Mouse (Mus musculus): ENCODE measurements around the gene Tbc1d13. TPM values are rescaled to one million over a fixed set of nuclear protein-coding genes. Genes with fewer than 3 reads are reported as not detected.
A peak's percentile ranks its signal among the peaks of the same experiment; 100 is the strongest.
"Not testable (repeated sequence)": the region's sequence is repeated elsewhere in the genome, so short reads cannot be mapped to it uniquely, and the experiment has no call there.

The Tbc1d13 gene
- polyA plus RNA-seq, 1 experiment from 2014 or later = 11.0 TPM

- peaks cover 7% of the 10 kb centered on the region for H3K36me3 ChIP-seq (replicated peaks; ENCODE audit: control insufficient read depth, insufficient read depth, low read depth, low read length)
- H3K27me3 ChIP-seq (ENCODE audit: control insufficient read depth, insufficient read depth, low read length) = no peaks in the 10 kb centered on the region
- no peak overlapping the region for H3K4me2 ChIP-seq (ENCODE audit: low read depth, low read length)
- no peak for ATAC-seq (replicated peaks; ENCODE audit: insufficient number of reproducible peaks, low FRiP score, low TSS enrichment, low read depth)
- H3K9me3 ChIP-seq (replicated peaks; ENCODE audit: control insufficient read depth, low read length) = no peaks in the 10 kb centered on the region
- no peak overlapping the region for H3K9ac ChIP-seq (replicated peaks; ENCODE audit: low read length)
- no peaks in the 10 kb centered on the region for H3K4me1 ChIP-seq (ENCODE audit: control insufficient read depth, insufficient read depth, low read length)
- H3K4me3 ChIP-seq (ENCODE audit: low read depth, low read length) = no peak overlapping the region
- DNase-seq (ENCODE audit: low spot score) = no peak
- no peak overlapping the region for H3K27ac ChIP-seq (replicated peaks; ENCODE audit: low read depth, low read length)
- 82% methylated on average over 8 of the region's 8 CpGs for WGBS
Measured at GRCm38 (mm10) chr2:30152616-30153015, 19.1 kb downstream of the Tbc1d13 start.

- H3K9ac ChIP-seq (replicated peaks; ENCODE audit: low read length); ATAC-seq (replicated peaks; ENCODE audit: insufficient number of reproducible peaks, low FRiP score, low TSS enrichment, low read depth): not testable (repeated sequence)
- 89% methylated on average over 6 of the region's 10 CpGs for WGBS
Measured at GRCm38 (mm10) chr2:30159871-30160270, 26.3 kb downstream of the Tbc1d13 start.

GRCm38 (mm10) chr2:30161809-30162208, 28.3 kb downstream of the Tbc1d13 start:
- Histone ChIP-seq H3K27ac (replicated peaks; ENCODE audit: low read depth, low read length) (no peak overlapping the region), H3K4me3 (ENCODE audit: low read depth, low read length) (no peak overlapping the region), H3K36me3 (replicated peaks; ENCODE audit: control insufficient read depth, insufficient read depth, low read depth, low read length) (no peaks in the 10 kb centered on the region), H3K9me3 (replicated peaks; ENCODE audit: control insufficient read depth, low read length) (peaks cover 5% of the 10 kb centered on the region; the same call in 1 of the 2 replicates), H3K4me2 (ENCODE audit: low read depth, low read length) (no peak overlapping the region), H3K4me1 (ENCODE audit: control insufficient read depth, insufficient read depth, low read length) (no peaks in the 10 kb centered on the region), H3K9ac (replicated peaks; ENCODE audit: low read length) (no peak overlapping the region), H3K27me3 (ENCODE audit: control insufficient read depth, insufficient read depth, low read length) (no peaks in the 10 kb centered on the region)
- no peak for ATAC-seq (replicated peaks; ENCODE audit: insufficient number of reproducible peaks, low FRiP score, low TSS enrichment, low read depth)
- DNase-seq (ENCODE audit: low spot score) = peak; percentile 75

More at GRCm38 (mm10) chr2:30159871-30160270, 26.3 kb downstream of the Tbc1d13 start:
- not testable (repeated sequence) for H3K4me2 ChIP-seq (ENCODE audit: low read depth, low read length); H3K27ac ChIP-seq (replicated peaks; ENCODE audit: low read depth, low read length); DNase-seq (ENCODE audit: low spot score); H3K4me3 ChIP-seq (ENCODE audit: low read depth, low read length); H3K4me1 ChIP-seq (ENCODE audit: control insufficient read depth, insufficient read depth, low read length); H3K9me3 ChIP-seq (replicated peaks; ENCODE audit: control insufficient read depth, low read length); H3K36me3 ChIP-seq (replicated peaks; ENCODE audit: control insufficient read depth, insufficient read depth, low read depth, low read length); H3K27me3 ChIP-seq (ENCODE audit: control insufficient read depth, insufficient read depth, low read length)

- H3K4me1 ChIP-seq (ENCODE audit: control insufficient read depth, insufficient read depth, low read length) = no peaks in the 10 kb centered on the region
- H3K36me3 ChIP-seq (replicated peaks; ENCODE audit: control insufficient read depth, insufficient read depth, low read depth, low read length) = no peaks in the 10 kb centered on the region
- no peak overlapping the region for H3K4me3 ChIP-seq (ENCODE audit: low read depth, low read length)
- ATAC-seq (replicated peaks; ENCODE audit: insufficient number of reproducible peaks, low FRiP score, low TSS enrichment, low read depth) = no peak
- H3K27me3 ChIP-seq (ENCODE audit: control insufficient read depth, insufficient read depth, low read length) = no peaks in the 10 kb centered on the region
- H3K4me2 ChIP-seq (ENCODE audit: low read depth, low read length) = no peak overlapping the region
- H3K9me3 ChIP-seq (replicated peaks; ENCODE audit: control insufficient read depth, low read length) = peaks cover 7% of the 10 kb centered on the region; the same call in 1 of the 2 replicates
- no peak overlapping the region for H3K9ac ChIP-seq (replicated peaks; ENCODE audit: low read length)
- WGBS = 57% methylated on average over 9 of the region's 9 CpGs
- H3K27ac ChIP-seq (replicated peaks; ENCODE audit: low read depth, low read length) = no peak overlapping the region
- no peak for DNase-seq (ENCODE audit: low spot score)
Measured at GRCm38 (mm10) chr2:30164340-30164932, 30.9 kb downstream of the Tbc1d13 start.

GRCm38 (mm10) chr2:30166677-30167076, 33.1 kb downstream of the Tbc1d13 start:
- Histone ChIP-seq H3K27ac (replicated peaks; ENCODE audit: low read depth, low read length) (no peak overlapping the region), H3K9ac (replicated peaks; ENCODE audit: low read length) (no peak overlapping the region), H3K36me3 (replicated peaks; ENCODE audit: control insufficient read depth, insufficient read depth, low read depth, low read length) (no peaks in the 10 kb centered on the region), H3K4me1 (ENCODE audit: control insufficient read depth, insufficient read depth, low read length) (no peaks in the 10 kb centered on the region), H3K4me3 (ENCODE audit: low read depth, low read length) (no peak overlapping the region), H3K27me3 (ENCODE audit: control insufficient read depth, insufficient read depth, low read length) (no peaks in the 10 kb centered on the region), H3K4me2 (ENCODE audit: low read depth, low read length) (no peak overlapping the region), H3K9me3 (replicated peaks; ENCODE audit: control insufficient read depth, low read length) (peaks cover 7% of the 10 kb centered on the region; the same call in 1 of the 2 replicates)
- 63% methylated on average over 4 of the region's 4 CpGs for WGBS
- ATAC-seq (replicated peaks; ENCODE audit: insufficient number of reproducible peaks, low FRiP score, low TSS enrichment, low read depth) (no peak), DNase-seq (ENCODE audit: low spot score) (no peak)

GRCm38 (mm10) chr2:30171371-30171996, 37.9 kb downstream of the Tbc1d13 start, which contains the start of gene Endog:
Gene Endog, plus strand, starts transcription at chr2:30171493.
- H3K9ac ChIP-seq (replicated peaks; ENCODE audit: low read length) = peak within 1 kb of the TSS; percentile 69
- H3K9me3 ChIP-seq (replicated peaks; ENCODE audit: control insufficient read depth, low read length) = peaks cover 6% of the 10 kb centered on the region; the same call in 1 of the 2 replicates
- 0% methylated on average over 70 of the region's 75 CpGs for WGBS
- H3K4me3 ChIP-seq (ENCODE audit: low read depth, low read length) = peak within 1 kb of the TSS; percentile 68
- H3K4me1 ChIP-seq (ENCODE audit: control insufficient read depth, insufficient read depth, low read length) = no peaks in the 10 kb centered on the region; the same call in 1 of the 2 replicates
- H3K36me3 ChIP-seq (replicated peaks; ENCODE audit: control insufficient read depth, insufficient read depth, low read depth, low read length) = peaks cover 9% of the 10 kb centered on the region
- no peaks in the 10 kb centered on the region for H3K27me3 ChIP-seq (ENCODE audit: control insufficient read depth, insufficient read depth, low read length)
- DNase-seq (ENCODE audit: low spot score) (peak; percentile 83), ATAC-seq (replicated peaks; ENCODE audit: insufficient number of reproducible peaks, low FRiP score, low TSS enrichment, low read depth) (peak; percentile 95)
- H3K4me2 ChIP-seq (ENCODE audit: low read depth, low read length) = peak within 1 kb of the TSS; percentile 98
- H3K27ac ChIP-seq (replicated peaks; ENCODE audit: low read depth, low read length) = peak within 1 kb of the TSS; percentile 65

GRCm38 (mm10) chr2:30171997-30172382, 38.4 kb downstream of the Tbc1d13 start:
- Histone ChIP-seq H3K4me2 (ENCODE audit: low read depth, low read length) (peak overlapping the region; percentile 98), H3K27me3 (ENCODE audit: control insufficient read depth, insufficient read depth, low read length) (no peaks in the 10 kb centered on the region), H3K9ac (replicated peaks; ENCODE audit: low read length) (peak overlapping the region; percentile 69), H3K36me3 (replicated peaks; ENCODE audit: control insufficient read depth, insufficient read depth, low read depth, low read length) (peaks cover 10% of the 10 kb centered on the region), H3K4me1 (ENCODE audit: control insufficient read depth, insufficient read depth, low read length) (no peaks in the 10 kb centered on the region; the same call in 1 of the 2 replicates), H3K9me3 (replicated peaks; ENCODE audit: control insufficient read depth, low read length) (peaks cover under 1% of the 10 kb centered on the region; the same call in 1 of the 2 replicates), H3K4me3 (ENCODE audit: low read depth, low read length) (peak overlapping the region; percentile 68), H3K27ac (replicated peaks; ENCODE audit: low read depth, low read length) (no peak overlapping the region)
- WGBS = 3% methylated on average over 19 of the region's 19 CpGs
- ATAC-seq (replicated peaks; ENCODE audit: insufficient number of reproducible peaks, low FRiP score, low TSS enrichment, low read depth) (0 out of 2 replicates have a peak, but pooled peaks have one; percentile 30), DNase-seq (ENCODE audit: low spot score) (no peak)

- 95% methylated on average over 20 of the region's 20 CpGs for WGBS
- peaks cover 10% of the 10 kb centered on the region for H3K36me3 ChIP-seq (replicated peaks; ENCODE audit: control insufficient read depth, insufficient read depth, low read depth, low read length)
Measured at GRCm38 (mm10) chr2:30173541-30174240, 40.1 kb downstream of the Tbc1d13 start.

More at GRCm38 (mm10) chr2:30173541-30174240, 40.1 kb downstream of the Tbc1d13 start:
- Histone ChIP-seq H3K27me3 (ENCODE audit: control insufficient read depth, insufficient read depth, low read length) (no peaks in the 10 kb centered on the region), H3K27ac (replicated peaks; ENCODE audit: low read depth, low read length) (no peak overlapping the region), H3K4me2 (ENCODE audit: low read depth, low read length) (no peak overlapping the region), H3K4me1 (ENCODE audit: control insufficient read depth, insufficient read depth, low read length) (peaks cover 6% of the 10 kb centered on the region), H3K9ac (replicated peaks; ENCODE audit: low read length) (no peak overlapping the region), H3K9me3 (replicated peaks; ENCODE audit: control insufficient read depth, low read length) (no peaks in the 10 kb centered on the region), H3K4me3 (ENCODE audit: low read depth, low read length) (no peak overlapping the region)
- ATAC-seq (replicated peaks; ENCODE audit: insufficient number of reproducible peaks, low FRiP score, low TSS enrichment, low read depth) (no peak), DNase-seq (ENCODE audit: low spot score) (no peak)
